Mouse (Mus musculus) ES-Bruce4 (cell line): ENCODE results near the gene Hspbap1. TPM values are rescaled to one million over a fixed set of nuclear protein-coding genes. Genes with fewer than 3 reads are reported as not detected.

Source experiments
- H3K27ac ChIP-seq: 2 replicates; pipeline ENCODE4 v1.5.1; 2012; ENCODE audit warnings: low read length, inconsistent platforms; ENCODE audit not compliant: insufficient read depth
- H3K27me3 ChIP-seq: 2 replicates; pipeline ENCODE4 v1.6.1; 2012; ENCODE audit warnings: mild to moderate bottlenecking, low read length, inconsistent platforms; ENCODE audit not compliant: control insufficient read depth, poor library complexity, insufficient read depth, severe bottlenecking
- H3K36me3 ChIP-seq: 2 replicates; pipeline ENCODE4 v1.6.1; 2012; ENCODE audit warnings: inconsistent platforms, mild to moderate bottlenecking, low read length, moderate library complexity; ENCODE audit not compliant: control insufficient read depth, poor library complexity, insufficient read depth, severe bottlenecking
- H3K4me1 ChIP-seq: one replicate; pipeline ENCODE4 v1.8.1; 2011; ENCODE audit warnings: low read length; ENCODE audit not compliant: control insufficient read depth, insufficient read depth
- H3K4me3 ChIP-seq: 2 replicates; pipeline ENCODE4 v1.5.1; 2011; ENCODE audit warnings: low read depth, mild to moderate bottlenecking, low read length
- H3K9ac ChIP-seq: 2 replicates; pipeline ENCODE4 v1.6.1; 2012; ENCODE audit warnings: low read depth, mild to moderate bottlenecking, inconsistent platforms; ENCODE audit not compliant: poor library complexity, severe bottlenecking
- H3K9me3 ChIP-seq: replicated peaks from 2 replicates; pipeline ENCODE4 v1.6.1; 2012; ENCODE audit warnings: mild to moderate bottlenecking, low read length, inconsistent platforms; ENCODE audit not compliant: control insufficient read depth, poor library complexity, insufficient read depth, severe bottlenecking
- CTCF ChIP-seq: IDR thresholded peaks from one replicate; pipeline ENCODE4 v1.8.1; 2011; ENCODE audit warnings: low read depth, low read length
- EP300 ChIP-seq: IDR thresholded peaks from 2 replicates; pipeline ENCODE4 v1.6.1; 2011; ENCODE audit warnings: low read depth, low read length; ENCODE audit not compliant: insufficient read depth
- POLR2A ChIP-seq: IDR thresholded peaks from one replicate; pipeline ENCODE4 v1.8.1; 2011; ENCODE audit warnings: low read length; ENCODE audit not compliant: insufficient read depth
- polyA plus RNA-seq: library from polyadenylated mRNA; stranded (reverse); fragments of >200 nt; gene quantifications from 2 replicates; pipeline ENCODE4 v1.2.4, GENCODE M21; 2011; ENCODE audit warnings: low read depth; ENCODE audit not compliant: missing spikeins, insufficient read depth, insufficient read length

The Hspbap1 gene
- polyA plus RNA-seq, 1 experiment, result 72.5 TPM

DNA sequence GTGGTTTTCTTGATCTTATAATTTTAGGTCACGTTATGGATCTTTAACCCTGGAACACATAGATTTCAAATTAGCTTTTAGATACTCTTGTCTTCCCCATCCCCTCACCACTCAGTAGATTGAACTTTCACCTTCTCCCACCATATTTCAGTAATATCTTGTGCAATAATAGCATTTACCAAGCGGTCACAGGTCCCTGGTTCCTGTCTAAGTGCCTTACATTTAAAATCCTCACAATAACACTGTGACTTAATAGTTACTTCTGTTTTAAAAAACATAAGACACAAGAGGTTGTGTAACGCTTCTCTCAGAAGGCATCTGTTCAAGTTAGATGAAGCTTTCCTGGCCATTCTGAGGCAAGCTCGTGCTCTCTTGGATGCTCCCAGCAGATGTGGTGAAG lies 33.5 kb downstream of the Hspbap1 start:
- H3K4me3 ChIP-seq, result no peak overlapping the region
- H3K4me1 ChIP-seq, result no peaks in the 10 kb centered on the region
- TF ChIP-seq POLR2A (no peak), CTCF (no peak), EP300 (no peak)
- H3K36me3 ChIP-seq, result peaks cover 58% of the 10 kb centered on the region
- no peaks in the 10 kb centered on the region for H3K9me3 ChIP-seq
- H3K27ac ChIP-seq, result no peak overlapping the region
- no peaks in the 10 kb centered on the region for H3K27me3 ChIP-seq
- no peak overlapping the region for H3K9ac ChIP-seq

DNA sequence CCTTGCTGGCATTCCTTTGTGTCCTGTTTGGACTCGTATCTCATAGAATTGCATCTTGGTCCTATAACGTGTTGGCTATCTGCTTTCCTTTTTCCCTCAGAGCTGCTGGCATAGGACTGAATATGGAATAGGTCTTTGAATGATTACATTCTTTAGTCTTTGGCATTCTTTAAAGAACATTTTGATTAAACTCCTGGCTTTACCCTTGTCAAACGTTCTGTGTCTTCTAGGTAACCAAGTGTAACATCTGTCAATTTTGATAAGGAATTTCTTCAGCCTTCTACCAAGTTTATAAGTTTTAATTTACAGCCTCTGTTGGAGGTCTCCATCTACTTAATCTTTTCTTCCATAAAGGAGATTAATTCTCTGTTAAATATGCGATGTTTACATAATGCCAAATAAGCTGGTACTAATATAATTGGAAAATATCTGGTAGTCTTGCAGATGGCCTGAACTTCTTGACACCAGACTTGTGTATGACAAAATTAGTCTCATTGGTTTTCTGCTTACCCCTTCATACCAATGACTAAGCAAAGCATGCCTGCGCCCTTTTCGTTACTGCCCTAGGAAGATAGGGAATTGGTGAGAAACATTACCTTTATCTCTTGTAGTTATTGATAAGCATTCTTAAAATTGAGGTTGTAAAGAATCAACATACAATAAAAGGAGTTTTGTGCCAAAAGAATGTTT lies 36.9 kb downstream of the Hspbap1 start:
- TF ChIP-seq EP300, result no peak
- no peak for TF ChIP-seq CTCF
- no peak for TF ChIP-seq POLR2A
- H3K9me3 ChIP-seq, result no peaks in the 10 kb centered on the region
- no peak overlapping the region for H3K4me3 ChIP-seq
- peaks cover 58% of the 10 kb centered on the region for H3K36me3 ChIP-seq
- no peak overlapping the region for H3K27ac ChIP-seq
- H3K9ac ChIP-seq, result no peak overlapping the region
- no peaks in the 10 kb centered on the region for H3K4me1 ChIP-seq
- no peaks in the 10 kb centered on the region for H3K27me3 ChIP-seq

DNA sequence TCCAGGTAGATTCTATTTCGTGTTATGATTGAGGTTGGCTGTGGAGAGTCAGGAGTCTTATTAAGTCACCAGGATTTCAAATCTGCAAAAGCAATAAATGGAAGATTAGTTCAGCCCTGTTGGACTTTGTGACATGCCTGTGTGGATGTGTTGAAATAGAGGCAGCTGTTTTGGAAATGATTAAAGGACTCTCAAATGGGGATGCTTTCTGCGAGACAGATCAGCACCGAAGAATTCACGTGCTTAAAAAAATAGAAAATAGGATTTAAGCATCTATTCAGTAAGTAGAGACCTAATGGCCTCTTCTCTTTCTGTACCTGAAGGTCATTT lies 37.5 kb downstream of the Hspbap1 start:
- H3K4me3 ChIP-seq, result no peak overlapping the region
- H3K9me3 ChIP-seq, result no peaks in the 10 kb centered on the region
- H3K9ac ChIP-seq, result no peak overlapping the region
- no peak overlapping the region for H3K27ac ChIP-seq
- no peak for TF ChIP-seq CTCF
- no peak for TF ChIP-seq EP300
- TF ChIP-seq POLR2A, result no peak
- H3K27me3 ChIP-seq, result no peaks in the 10 kb centered on the region
- H3K36me3 ChIP-seq, result peaks cover 55% of the 10 kb centered on the region
- no peaks in the 10 kb centered on the region for H3K4me1 ChIP-seq

DNA sequence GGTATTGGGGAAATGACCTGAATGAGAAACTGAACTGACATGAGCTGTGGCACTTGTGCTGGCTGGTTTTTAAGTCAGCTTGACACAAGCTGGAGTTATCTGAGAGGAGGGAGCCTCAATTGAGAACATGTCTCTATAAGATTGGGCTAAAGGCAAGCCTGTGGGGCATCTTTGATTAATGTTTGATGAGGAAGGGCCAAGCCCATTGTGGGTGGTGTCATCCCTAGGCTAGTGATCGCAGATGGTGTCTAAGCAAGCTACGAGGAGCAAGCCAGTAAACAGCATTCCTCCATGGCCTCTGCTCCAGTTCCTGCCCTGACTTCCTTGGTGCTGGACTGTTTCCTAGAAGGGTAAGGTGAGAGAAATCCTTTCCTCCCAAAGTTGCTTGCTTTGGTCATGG lies 38.7 kb downstream of the Hspbap1 start:
- H3K4me3 ChIP-seq, result no peak overlapping the region
- TF ChIP-seq POLR2A, result no peak
- no peak for TF ChIP-seq EP300
- no peak for TF ChIP-seq CTCF
- H3K9me3 ChIP-seq, result no peaks in the 10 kb centered on the region
- no peak overlapping the region for H3K9ac ChIP-seq
- no peaks in the 10 kb centered on the region for H3K27me3 ChIP-seq
- H3K36me3 ChIP-seq, result peaks cover 57% of the 10 kb centered on the region
- H3K4me1 ChIP-seq, result no peaks in the 10 kb centered on the region
- no peak overlapping the region for H3K27ac ChIP-seq

DNA sequence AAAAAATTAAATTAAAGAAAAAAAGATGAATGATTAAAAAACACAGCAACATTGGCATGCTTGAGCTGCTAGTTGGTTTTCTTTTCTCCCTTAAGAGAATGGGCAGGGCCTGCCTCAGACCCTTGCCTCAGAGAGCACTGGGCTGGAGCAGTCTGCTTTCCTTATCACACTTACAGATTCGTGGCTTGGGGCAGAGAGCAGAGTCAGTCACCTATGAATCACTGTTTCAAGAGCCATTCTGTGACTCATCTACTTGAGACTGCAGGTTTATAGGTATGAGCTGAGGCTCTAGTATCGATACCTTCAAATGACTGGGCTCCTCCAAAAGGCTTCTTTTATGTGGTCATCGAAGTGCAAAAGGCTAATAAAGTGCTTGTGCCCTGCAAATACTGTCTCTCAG lies 42.9 kb downstream of the Hspbap1 start:
- H3K27ac ChIP-seq, result no peak overlapping the region
- no peak overlapping the region for H3K9ac ChIP-seq
- H3K4me3 ChIP-seq, result no peak overlapping the region
- H3K4me1 ChIP-seq, result no peaks in the 10 kb centered on the region
- TF ChIP-seq CTCF, result no peak
- no peaks in the 10 kb centered on the region for H3K9me3 ChIP-seq
- H3K27me3 ChIP-seq, result no peaks in the 10 kb centered on the region
- peaks cover 43% of the 10 kb centered on the region for H3K36me3 ChIP-seq

DNA sequence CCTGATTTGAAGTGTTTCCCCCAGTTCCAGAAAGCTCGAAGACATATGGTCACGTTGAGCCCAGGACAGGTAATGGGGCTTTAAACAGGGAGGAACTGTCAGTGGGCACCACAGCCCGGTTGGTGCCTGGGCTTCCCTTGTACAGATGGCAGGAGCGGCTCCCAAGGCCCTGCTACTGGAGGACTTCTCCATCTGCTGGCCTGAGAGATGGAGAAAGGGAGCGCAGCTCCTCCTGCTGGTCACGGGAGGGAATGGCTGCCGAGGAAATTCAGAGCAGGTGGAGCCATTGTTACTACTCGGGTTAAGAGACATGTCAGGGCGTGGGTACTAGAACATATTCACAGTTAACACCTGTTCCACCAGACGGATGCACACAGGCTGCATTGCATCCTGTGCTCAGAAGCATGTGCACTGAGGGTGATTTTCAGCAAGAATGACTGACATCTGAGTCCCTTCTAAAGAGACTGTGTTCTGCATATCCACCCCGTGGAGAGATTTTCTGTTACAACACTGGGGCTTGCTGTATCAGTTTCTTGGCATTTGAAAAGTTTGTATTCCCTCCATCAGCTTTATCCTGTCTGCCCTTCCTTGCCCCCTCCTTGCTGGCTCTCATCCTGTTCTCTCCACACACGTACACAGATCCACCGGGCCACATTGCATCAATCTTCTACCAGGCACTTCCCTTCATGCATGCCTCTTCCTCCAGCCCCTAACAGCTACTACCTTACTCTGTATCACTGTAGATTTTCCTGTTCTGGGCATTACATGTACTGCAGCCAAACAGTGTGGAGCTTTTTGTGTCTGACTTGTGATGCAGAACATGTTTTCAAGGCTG lies 47.3 kb downstream of the Hspbap1 start:
- no peak overlapping the region for H3K9ac ChIP-seq
- peaks cover 55% of the 10 kb centered on the region for H3K36me3 ChIP-seq
- H3K27ac ChIP-seq, result no peak overlapping the region; the same call in 1 of the 2 replicates
- H3K4me3 ChIP-seq, result no peak overlapping the region
- TF ChIP-seq EP300, result no peak
- TF ChIP-seq CTCF, result peak; percentile 97
- no peaks in the 10 kb centered on the region for H3K9me3 ChIP-seq
- no peaks in the 10 kb centered on the region for H3K27me3 ChIP-seq
- H3K4me1 ChIP-seq, result no peaks in the 10 kb centered on the region
